Mouse (Mus musculus) heart, postnatal 25 days (tissue): ENCODE data around the gene Krtap4-8. TPM values are rescaled to one million over a fixed set of nuclear protein-coding genes. Genes with fewer than 3 reads are reported as not detected.
"Not testable (repeated sequence)": the region's sequence is repeated elsewhere in the genome, so short reads cannot be mapped to it uniquely, and the experiment has no call there.

Source experiments
- DNase-seq: peaks from one replicate; pipeline ENCODE4 v3.0.0; 2022; ENCODE audit warnings: low spot score
- intact Hi-C: fragments of 180-260 bp; cut with DNase I; formaldehyde crosslinking; loops from one replicate; pipeline ENCODE4 v1.15.1; 2025
- total RNA-seq, 2 experiments: library from RNA; stranded (reverse); gene quantifications; 2 replicates each; pipeline ENCODE4 v1.2.3; 2021

Gene Krtap4-8
- total RNA-seq: not detected

GRCm38 (mm10) chr11:99780604-99781003 is at the start of gene Krtap4-8:
TSS of gene Krtap4-8 (minus strand) at chr11:99780704.
- DNase-seq: no peak
- intact Hi-C loops: no loop called here

DNA sequence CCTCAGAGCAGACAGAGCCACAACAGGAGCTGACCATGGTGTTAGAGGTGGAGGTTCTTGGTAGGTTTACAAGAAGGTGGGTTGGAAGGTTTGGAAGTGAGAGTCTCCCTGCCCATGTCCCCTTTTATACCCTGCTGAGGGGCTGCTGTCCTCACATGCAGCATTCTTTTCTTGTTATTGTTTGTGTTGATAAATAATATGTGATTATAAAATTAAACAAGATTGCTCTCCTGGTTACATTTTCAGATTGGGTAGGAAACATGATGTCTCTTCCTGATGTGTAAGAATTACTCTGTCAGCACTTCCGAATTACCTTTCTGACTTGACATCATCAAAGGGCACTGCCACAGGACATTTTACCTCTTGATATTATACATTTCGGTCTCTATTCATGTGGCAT is 35.1 kb upstream of the Krtap4-8 start, which contains the start of gene Gm11564:
Gm11564 (minus strand) TSS at position 101 of the 400 bp plus-strand sequence.
- intact Hi-C loops: not testable (repeated sequence)

DNA sequence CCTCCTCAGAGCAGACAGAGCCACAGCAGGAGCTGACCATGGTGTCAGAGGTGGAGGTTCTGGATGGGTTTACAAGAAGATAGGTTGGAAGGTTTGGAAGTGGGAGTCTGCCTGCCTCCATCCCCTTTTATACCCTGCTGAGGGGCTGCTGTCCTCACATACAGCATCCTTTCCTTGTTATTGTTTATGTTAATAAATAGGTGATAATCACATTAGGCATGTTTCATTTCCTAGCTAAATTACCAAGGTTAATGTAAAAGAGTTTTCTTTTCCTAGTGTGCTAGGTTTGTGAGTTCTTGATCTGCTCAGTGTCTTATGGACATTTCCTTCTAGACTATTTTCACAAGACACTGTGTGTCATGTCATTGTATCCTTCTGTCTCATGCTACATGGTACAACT is 29.3 kb upstream of the Krtap4-8 start, which contains the start of gene Krtap4-13:
Krtap4-13 (minus strand) TSS at position 101 of the 400 bp plus-strand sequence.
- DNase-seq, intact Hi-C loops: not testable (repeated sequence)

More for the DNA sequence above, 35.1 kb upstream of the Krtap4-8 start, which contains the start of gene Gm11564:
- not testable (repeated sequence) for DNase-seq

GRCm38 (mm10) chr11:99804346-99804745 is 23.8 kb upstream of the Krtap4-8 start, which contains the start of gene Gm11554:
TSS of gene Gm11554 (minus strand) at chr11:99804446.
- DNase-seq, intact Hi-C loops: not testable (repeated sequence)

DNA sequence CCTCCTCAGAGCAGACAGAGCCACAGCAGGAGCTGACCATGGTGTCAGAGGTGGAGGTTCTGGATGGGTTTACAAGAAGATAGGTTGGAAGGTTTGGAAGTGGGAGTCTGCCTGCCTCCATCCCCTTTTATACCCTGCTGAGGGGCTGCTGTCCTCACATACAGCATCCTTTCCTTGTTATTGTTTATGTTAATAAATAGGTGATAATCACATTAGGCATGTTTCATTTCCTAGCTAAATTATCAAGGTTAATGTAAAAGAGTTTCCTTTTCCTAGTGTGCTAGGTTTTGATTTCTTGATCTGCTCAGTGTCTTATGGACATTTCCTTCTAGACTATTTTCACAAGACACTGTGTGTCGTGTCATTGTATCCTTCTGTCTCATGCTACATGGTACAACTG is 18.3 kb upstream of the Krtap4-8 start, which contains the start of gene Gm11569:
Gm11569 (minus strand) TSS at position 101 of the 400 bp plus-strand sequence.
- intact Hi-C loops, DNase-seq: not testable (repeated sequence)

- DNase-seq: no peak
- intact Hi-C loops: no loop called here
Observed at GRCm38 (mm10) chr11:99793367-99793766, 12.9 kb upstream of the Krtap4-8 start, which contains the start of gene Gm11596. TSS of gene Gm11596 (minus strand) at chr11:99793467.

- intact Hi-C loops, DNase-seq: not testable (repeated sequence)
Observed at GRCm38 (mm10) chr11:99784900-99785299, 4.4 kb upstream of the Krtap4-8 start, which contains the start of gene Krtap4-9. TSS of gene Krtap4-9 (plus strand) at chr11:99785200.

DNA sequence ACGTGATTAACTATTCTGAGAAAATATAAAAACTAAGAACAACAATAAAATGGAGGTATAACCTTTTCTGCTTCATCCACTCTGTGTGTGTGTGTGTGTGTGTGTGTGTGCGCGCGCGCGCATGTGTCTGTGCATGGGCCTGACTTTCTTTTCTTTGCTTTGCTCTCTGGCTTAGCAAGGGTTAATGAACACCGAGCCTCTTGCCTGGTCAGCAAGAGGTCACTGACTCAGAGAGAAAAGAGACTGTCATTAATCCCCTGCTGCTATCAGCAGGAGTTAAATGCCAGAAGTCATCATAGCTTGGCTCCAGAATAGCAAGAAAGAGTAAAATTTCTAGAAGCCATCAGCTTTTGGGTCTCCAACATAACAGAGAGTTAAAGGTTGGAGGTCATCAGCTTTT is 2.1 kb downstream of the Krtap4-8 start:
- no peak for DNase-seq
- intact Hi-C loops: no loop called here

- DNase-seq, intact Hi-C loops: not testable (repeated sequence)
Observed at GRCm38 (mm10) chr11:99772813-99773212, 7.7 kb downstream of the Krtap4-8 start, which contains the start of gene Gm11595. TSS of gene Gm11595 (minus strand) at chr11:99772913.

DNA sequence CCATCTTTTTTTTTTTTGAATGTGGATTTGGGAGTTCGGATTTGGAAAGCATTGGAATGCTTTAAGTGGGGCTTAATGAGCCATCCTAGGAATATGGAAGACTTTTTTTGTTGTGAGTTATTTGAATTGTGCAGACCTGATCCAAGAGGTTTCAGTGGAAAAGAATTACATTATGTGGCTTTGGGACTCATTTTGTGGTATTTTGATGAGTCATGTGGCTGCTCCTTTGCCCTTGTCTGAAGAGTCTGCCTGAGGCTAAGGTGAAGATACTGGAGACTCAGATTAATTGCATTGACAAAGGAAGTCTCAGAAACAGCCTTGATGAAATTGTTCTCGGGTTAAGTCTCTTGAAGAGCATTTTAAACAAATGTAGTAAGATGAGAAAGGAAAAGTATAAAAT is 12.1 kb downstream of the Krtap4-8 start:
- no peak for DNase-seq
- intact Hi-C loops: no loop called here

GRCm38 (mm10) chr11:99758877-99759276 is 21.6 kb downstream of the Krtap4-8 start:
- intact Hi-C loops: no loop called here
- DNase-seq: no peak

GRCm38 (mm10) chr11:99743985-99744384 is 36.5 kb downstream of the Krtap4-8 start:
- intact Hi-C loops: no loop called here

GRCm38 (mm10) chr11:99734190-99734589 is 46.3 kb downstream of the Krtap4-8 start, which contains the start of gene Gm14180:
TSS of gene Gm14180 (minus strand) at chr11:99734290.
- no peak for DNase-seq
- intact Hi-C loops: no loop called here

More at GRCm38 (mm10) chr11:99743985-99744384, 36.5 kb downstream of the Krtap4-8 start:
- DNase-seq: no peak

Other genes with a start within 250 kb of the Krtap4-8 start
- gene Krt40, start 237.5 kb downstream of the Krtap4-8 start, total RNA-seq: not detected
- not detected for gene Krtap3-3, start 229.8 kb downstream of the Krtap4-8 start, total RNA-seq
- not detected for gene Krtap3-2, start 223.9 kb downstream of the Krtap4-8 start, total RNA-seq
- gene Gm11939, start 221.2 kb downstream of the Krtap4-8 start, total RNA-seq: not detected
- gene Krtap3-1, start 214.1 kb downstream of the Krtap4-8 start, total RNA-seq: not detected
- not detected for gene Krtap1-5, start 199.7 kb downstream of the Krtap4-8 start, total RNA-seq
- not detected for gene Krtap1-4, start 197.1 kb downstream of the Krtap4-8 start, total RNA-seq
- not detected for gene Krtap1-3, start 189.4 kb downstream of the Krtap4-8 start, total RNA-seq
- gene Krtap9-3, start 182.6 kb downstream of the Krtap4-8 start, total RNA-seq: not detected
- not detected for gene Gm11938, start 177.4 kb downstream of the Krtap4-8 start, total RNA-seq
- not detected for gene Gm11937, start 170.5 kb downstream of the Krtap4-8 start, total RNA-seq
- not detected for gene Krtap2-4, start 165.9 kb downstream of the Krtap4-8 start, total RNA-seq
- not detected for gene Gm11562, start 160.3 kb downstream of the Krtap4-8 start, total RNA-seq
- gene Krtap4-1, start 152.5 kb downstream of the Krtap4-8 start, total RNA-seq: not detected
- not detected for gene Krtap4-2, start 145.6 kb downstream of the Krtap4-8 start, total RNA-seq
- not detected for gene Krtap4-7, start 136.6 kb downstream of the Krtap4-8 start, total RNA-seq
- not detected for gene Gm11555, start 130.5 kb downstream of the Krtap4-8 start, total RNA-seq
- gene Gm11563, start 121.7 kb downstream of the Krtap4-8 start, total RNA-seq: not detected
- not detected for gene Krtap4-6, start 114.7 kb downstream of the Krtap4-8 start, total RNA-seq
- not detected for gene Gm14190, start 90.0 kb downstream of the Krtap4-8 start, total RNA-seq
- not detected for gene Gm14180, start 46.4 kb downstream of the Krtap4-8 start, total RNA-seq
- not detected for gene Gm11595, start 7.8 kb downstream of the Krtap4-8 start, total RNA-seq
- gene Krtap4-9, start 4.5 kb upstream of the Krtap4-8 start, total RNA-seq: not detected
- not detected for gene Gm11596, start 12.8 kb upstream of the Krtap4-8 start, total RNA-seq
- not detected for gene Gm11569, start 18.2 kb upstream of the Krtap4-8 start, total RNA-seq
- gene Gm11554, start 23.7 kb upstream of the Krtap4-8 start, total RNA-seq: not detected
- gene Krtap4-13, start 29.2 kb upstream of the Krtap4-8 start, total RNA-seq: not detected
- gene Gm11564, start 35.0 kb upstream of the Krtap4-8 start, total RNA-seq: not detected
- gene 2300003K06Rik, start 57.4 kb upstream of the Krtap4-8 start, total RNA-seq: not detected
- gene Krtap4-16, start 70.9 kb upstream of the Krtap4-8 start, total RNA-seq: not detected
- gene Gm11568, start 77.2 kb upstream of the Krtap4-8 start, total RNA-seq: not detected
- not detected for gene Gm11559, start 83.8 kb upstream of the Krtap4-8 start, total RNA-seq
- gene Krtap9-1, start 92.7 kb upstream of the Krtap4-8 start, total RNA-seq: not detected
- gene Gm11567, start 98.5 kb upstream of the Krtap4-8 start, total RNA-seq: not detected
- gene Krtap31-1, start 127.2 kb upstream of the Krtap4-8 start, total RNA-seq: not detected
- not detected for gene Gm11565, start 134.0 kb upstream of the Krtap4-8 start, total RNA-seq
- not detected for gene Krtap31-2, start 155.6 kb upstream of the Krtap4-8 start, total RNA-seq
- not detected for gene Krtap9-5, start 167.8 kb upstream of the Krtap4-8 start, total RNA-seq
- gene Krtap29-1, start 198.3 kb upstream of the Krtap4-8 start, total RNA-seq: not detected
- gene Krtap16-1, start 205.9 kb upstream of the Krtap4-8 start, total RNA-seq: not detected
- gene Krtap17-1, start 213.3 kb upstream of the Krtap4-8 start, total RNA-seq: not detected
- gene Krt33a, start 235.5 kb upstream of the Krtap4-8 start, total RNA-seq: not detected
- gene Krt33b, start 249.2 kb upstream of the Krtap4-8 start, total RNA-seq: not detected